Comparison of ENCODE assay signal across 24 mouse cellular contexts in the genomic region with DNA sequence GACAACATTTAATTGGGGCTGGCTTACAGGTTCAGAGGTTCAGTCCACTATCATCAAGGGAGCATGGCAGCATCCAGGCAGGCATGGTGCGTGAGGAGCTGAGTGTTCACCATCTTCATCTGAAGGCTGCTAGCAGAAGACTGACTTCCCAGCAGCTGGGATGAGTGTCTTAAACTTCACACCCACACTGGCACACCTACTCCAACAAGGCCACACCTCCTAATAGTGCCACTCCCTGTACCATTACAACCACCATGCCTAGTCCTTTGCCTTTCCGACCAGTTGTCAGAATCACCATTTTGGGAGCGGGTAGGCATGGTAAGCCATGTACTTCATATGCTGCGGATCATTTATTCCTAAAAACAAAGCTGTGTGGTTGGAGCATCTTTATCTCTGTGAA. TPM values are rescaled to one million over a fixed set of nuclear protein-coding genes. Genes with fewer than 3 reads are reported as not detected.
DNase-seq lines count a peak whose midpoint lies in the region; ATAC-seq and TF ChIP-seq lines count a peak whose summit lies in the region.
"Had no signal": no experiment of that assay in that cellular context is flagged by ENCODE, and none has a peak within 500 bp of the region (broad histone marks: within the 10 kb centered on the region; RNA-seq: fewer than 3 reads in every experiment).

No protein-coding gene starts in this region.

- no peaks in the 10 kb centered on the region for H3K9me3 ChIP-seq in liver, embryonic 11.5 days (ENCODE audit: control insufficient read depth, low read length)
- no peaks in the 10 kb centered on the region for H3K9me3 ChIP-seq in liver, embryonic 13.5 days (replicated peaks)
- H3K9me3 ChIP-seq in liver, postnatal 0 days (ENCODE audit: low read length), result no peaks in the 10 kb centered on the region
- H3K9me3 ChIP-seq: embryonic facial prominence, embryonic 12.5 days; G1E; heart, embryonic 10.5 days; hindbrain, embryonic 12.5 days had no signal

- H3K9ac ChIP-seq in liver, embryonic 11.5 days (ENCODE audit: low read depth, low read length), result no peak overlapping the region
- H3K9ac ChIP-seq in liver, embryonic 13.5 days, result peak overlapping the region; percentile 83
- no peak overlapping the region; the same call in 1 of the 2 replicates for H3K9ac ChIP-seq in liver, postnatal 0 days (replicated peaks)
- H3K9ac ChIP-seq: embryonic facial prominence, embryonic 12.5 days; hindbrain, embryonic 12.5 days had no signal

- intact Hi-C loops in left cerebral cortex, postnatal 36 days (cut with DNase I), result no loop called here

- H3K4me3 ChIP-seq in liver, embryonic 11.5 days (ENCODE audit: low read depth, low read length), result no peak overlapping the region
- peak overlapping the region; percentile 70 for H3K4me3 ChIP-seq in liver, embryonic 13.5 days (replicated peaks)
- H3K4me3 ChIP-seq in liver, postnatal 0 days (ENCODE audit: low read depth, low read length), result peak overlapping the region; percentile 54
- H3K4me3 ChIP-seq: embryonic facial prominence, embryonic 12.5 days; forebrain, embryonic 10.5 days; heart, embryonic 10.5 days; hindbrain, embryonic 12.5 days had no signal

- peaks cover 9% of the 10 kb centered on the region; the same call in 1 of the 2 replicates for H3K36me3 ChIP-seq in liver, embryonic 11.5 days (ENCODE audit: control insufficient read depth, insufficient read depth, low read length)
- H3K36me3 ChIP-seq in liver, embryonic 13.5 days, result peaks cover 86% of the 10 kb centered on the region
- H3K36me3 ChIP-seq in liver, postnatal 0 days (replicated peaks; ENCODE audit: insufficient read depth, low read length), result peaks cover 68% of the 10 kb centered on the region

- peaks cover 36% of the 10 kb centered on the region for H3K4me1 ChIP-seq in liver, embryonic 11.5 days (replicated peaks; ENCODE audit: control insufficient read depth, insufficient read depth, low read length)
- peaks cover 98% of the 10 kb centered on the region for H3K4me1 ChIP-seq in liver, embryonic 13.5 days (replicated peaks)
- H3K4me1 ChIP-seq in liver, postnatal 0 days (ENCODE audit: insufficient read depth), result peaks cover 30% of the 10 kb centered on the region
- H3K4me1 ChIP-seq: embryonic facial prominence, embryonic 12.5 days; hindbrain, embryonic 12.5 days had no signal

- no peak for TF ChIP-seq CTCF in liver, postnatal 0 days (IDR thresholded peaks at IDR 0.05; ENCODE audit: low read depth)

- DNase-seq in liver, result peak; percentile 66
- DNase-seq in liver, embryonic 11.5 days (ENCODE audit: low spot score), result no peak
- no peak for DNase-seq in liver, embryonic 13.5 days
- DNase-seq in liver, postnatal 0 days, result no peak
- DNase-seq in adrenal gland, adult 2 months, result no peak
- no peak for DNase-seq in adrenal gland, adult 8-10 months
- no peak for DNase-seq in left cerebral cortex, postnatal 36 days (ENCODE audit: low spot score in 2 of 2)
- DNase-seq: B cell, adult 2 months; cerebellum, adult 11-12 months; cerebellum, adult 9-10 months; cerebellum, postnatal 25 days; gastrocnemius, postnatal 36 days; heart, adult 18-20 months; heart, postnatal 10 days; heart, postnatal 4 days had no signal

- 96% methylated on average over 4 of the region's 4 CpGs for WGBS in liver, embryonic 11.5 days
- 87% methylated on average over 4 of the region's 4 CpGs for WGBS in liver, embryonic 13.5 days (ENCODE audit: insufficient replicate concordance)
- 89% methylated on average over 4 of the region's 4 CpGs for WGBS in liver, postnatal 0 days (ENCODE audit: insufficient replicate concordance)

- no peaks in the 10 kb centered on the region for H3K27me3 ChIP-seq in liver, embryonic 11.5 days (replicated peaks; ENCODE audit: control insufficient read depth, insufficient read depth, low read length)
- H3K27me3 ChIP-seq in liver, embryonic 13.5 days, result no peaks in the 10 kb centered on the region
- H3K27me3 ChIP-seq in liver, postnatal 0 days (ENCODE audit: insufficient read depth, low read length), result no peaks in the 10 kb centered on the region
- H3K27me3 ChIP-seq: embryonic facial prominence, embryonic 12.5 days; hindbrain, embryonic 12.5 days had no signal

- no peak overlapping the region for H3K27ac ChIP-seq in liver, embryonic 11.5 days (ENCODE audit: low read depth, low read length)
- peak overlapping the region; percentile 93 for H3K27ac ChIP-seq in liver, embryonic 13.5 days
- peak overlapping the region; percentile 64; the same call in 1 of the 2 replicates for H3K27ac ChIP-seq in liver, postnatal 0 days (ENCODE audit: low read depth)
- H3K27ac ChIP-seq: embryonic facial prominence, embryonic 12.5 days; forebrain, embryonic 10.5 days; heart, embryonic 10.5 days; hindbrain, embryonic 12.5 days had no signal

- no peak for TF ChIP-seq EP300 in liver, postnatal 0 days (IDR thresholded peaks at IDR 0.05; ENCODE audit: low read depth)

- H3K4me2 ChIP-seq in liver, embryonic 11.5 days, result no peak overlapping the region
- peak overlapping the region; percentile 81 for H3K4me2 ChIP-seq in liver, embryonic 13.5 days
- peak overlapping the region; percentile 71 for H3K4me2 ChIP-seq in liver, postnatal 0 days (ENCODE audit: low read depth, low read length)
- H3K4me2 ChIP-seq: embryonic facial prominence, embryonic 12.5 days; hindbrain, embryonic 12.5 days had no signal

- ATAC-seq in liver, embryonic 11.5 days (replicated peaks; ENCODE audit: low FRiP score), result no peak
- ATAC-seq in liver, embryonic 13.5 days (ENCODE audit: low read depth), result peak; percentile 60
- ATAC-seq in liver, postnatal 0 days, result peak; percentile 63
- ATAC-seq: CD4-positive, CD25-positive, alpha-beta regulatory T cell, adult 4 months; forebrain, embryonic 14.5 days; hindbrain, embryonic 16.5 days; inflammation-experienced regulatory T-cells, adult 6 months had no signal

RNA-seq across cellular contexts. Expression of a gene that starts 36.8 kb away (rescaled TPM):
- polyA plus RNA-seq in liver, embryonic 11.5 days (2014; fragmentation: Nextera tagmentation; extraction: Ambion mirVana), result 30.0 and 31.3 TPM in 2 replicates
- polyA plus RNA-seq in liver, embryonic 13.5 days (2015; fragmentation: Nextera tagmentation; extraction: Ambion mirVana), result 19.3 and 21.1 TPM in 2 replicates
- 8.5 and 9.3 TPM in 2 replicates for polyA plus RNA-seq in liver, postnatal 0 days (2015; fragmentation: Nextera tagmentation; extraction: Ambion mirVana)
- 10 to 100 TPM; 22.5 to 23.0 TPM for total RNA-seq in adrenal gland, adult 2 months (2021)
- 15.1 and 15.5 TPM in 2 replicates for polyA plus RNA-seq in adrenal gland, adult 2 months (2012; rRNA removed)
- 10 to 100 TPM; 23.6 to 34.6 (median 27.7) TPM for total RNA-seq in adrenal gland, adult 8-10 months (2022)
- 10 to 100 TPM; 27.8 to 28.0 TPM for total RNA-seq in left cerebral cortex, postnatal 36 days (2021)

RNA-seq across cellular contexts. Expression of a gene that starts 38.1 kb away (rescaled TPM):
- 21.2 and 23.2 TPM in 2 replicates for polyA plus RNA-seq in liver, embryonic 11.5 days (2014; fragmentation: Nextera tagmentation; extraction: Ambion mirVana)
- polyA plus RNA-seq in liver, embryonic 13.5 days (2015; fragmentation: Nextera tagmentation; extraction: Ambion mirVana), result 42.2 and 44.2 TPM in 2 replicates
- 14.4 and 19.5 TPM in 2 replicates for polyA plus RNA-seq in liver, postnatal 0 days (2015; fragmentation: Nextera tagmentation; extraction: Ambion mirVana)
- 10 to 100 TPM; 28.3 to 37.6 TPM for total RNA-seq in adrenal gland, adult 2 months (2021)
- polyA plus RNA-seq in adrenal gland, adult 2 months (2012; rRNA removed), result 16.6 and 17.1 TPM in 2 replicates
- total RNA-seq in adrenal gland, adult 8-10 months (2022), result 10 to 100 TPM; 27.2 to 51.2 (median 40.8) TPM
- 10 to 100 TPM; 27.9 to 32.0 TPM for total RNA-seq in left cerebral cortex, postnatal 36 days (2021)
